Mouse (Mus musculus) liver, embryonic 12.5 days (tissue): Measurements from ENCODE around the gene Ints3. TPM values are rescaled to one million over a fixed set of nuclear protein-coding genes. Genes with fewer than 3 reads are reported as not detected.

ENCODE experiments used
- ATAC-seq: fragments of 200-750 bp; cut with Nextera tagmentation; 2 replicates; pipeline ENCODE4 v1.8.0; 2017; ENCODE audit warnings: moderate number of reproducible peaks, mild to moderate bottlenecking, moderate library complexity
- H3K27ac ChIP-seq: fragments of 300-500 bp; sonication (generic); 2 replicates; pipeline ENCODE4 v1.5.1; 2016; ENCODE audit warnings: mild to moderate bottlenecking
- H3K27me3 ChIP-seq: fragments of 300-500 bp; sonication (generic); replicated peaks from 2 replicates; pipeline ENCODE4 v1.6.1; 2016; ENCODE audit warnings: mild to moderate bottlenecking, moderate library complexity
- H3K36me3 ChIP-seq: fragments of 300-500 bp; sonication (generic); 2 replicates; pipeline ENCODE4 v1.6.1; 2016; ENCODE audit warnings: mild to moderate bottlenecking, moderate library complexity
- H3K4me1 ChIP-seq: fragments of 300-500 bp; sonication (generic); 2 replicates; pipeline ENCODE4 v1.6.1; 2016
- H3K4me2 ChIP-seq: fragments of 300-500 bp; sonication (generic); 2 replicates; pipeline ENCODE4 v1.6.1; 2016; ENCODE audit warnings: mild to moderate bottlenecking, moderate library complexity
- H3K4me3 ChIP-seq: fragments of 300-500 bp; sonication (generic); 2 replicates; pipeline ENCODE4 v1.5.1; 2016; ENCODE audit warnings: mild to moderate bottlenecking, moderate library complexity
- H3K9ac ChIP-seq: fragments of 300-500 bp; sonication (generic); 2 replicates; pipeline ENCODE4 v1.6.1; 2016; ENCODE audit warnings: mild to moderate bottlenecking, moderate library complexity
- H3K9me3 ChIP-seq: fragments of 300-500 bp; sonication (generic); replicated peaks from 2 replicates; pipeline ENCODE4 v1.6.1; 2016; ENCODE audit warnings: mild to moderate bottlenecking, moderate library complexity
- WGBS: fragments of 180-500 bp; shearing (Covaris S2); methylation state at CpG from one replicate; pipeline ENCODE4 v1.1.7; 2016; ENCODE audit not compliant: insufficient replicate concordance; 5-methylcytosine and 5-hydroxymethylcytosine counted together
- polyA plus RNA-seq: library from polyadenylated mRNA; unstranded; fragments of >200 nt; fragmentation: Nextera tagmentation; extraction: Ambion mirVana; gene quantifications from 2 replicates; pipeline ENCODE4 v1.2.1, GENCODE M21; 2016

Gene Ints3
- polyA plus RNA-seq, 1 experiment from 2014 or later, result 20.8 TPM

- H3K9ac ChIP-seq, result peak overlapping the region; percentile 8; the same call in 1 of the 2 replicates
- 9% methylated on average over 53 of the region's 53 CpGs for WGBS
- H3K9me3 ChIP-seq, result no peaks in the 10 kb centered on the region
- ATAC-seq, result 0 out of 2 replicates have a peak, but pooled peaks have one; percentile 12
- H3K4me1 ChIP-seq, result peaks cover 26% of the 10 kb centered on the region
- H3K4me3 ChIP-seq, result peak overlapping the region; percentile 55
- peaks cover 43% of the 10 kb centered on the region for H3K27me3 ChIP-seq
- H3K4me2 ChIP-seq, result peak overlapping the region; percentile 74
- peaks cover 35% of the 10 kb centered on the region for H3K36me3 ChIP-seq
- no peak overlapping the region for H3K27ac ChIP-seq
These were observed 44.5 kb downstream of the Ints3 start for GRCm38 (mm10) chr3:90388726-90389510.

- Histone ChIP-seq H3K27ac (no peak overlapping the region), H3K4me2 (no peak overlapping the region), H3K4me3 (no peak overlapping the region), H3K27me3 (peaks cover 43% of the 10 kb centered on the region), H3K9ac (no peak overlapping the region), H3K36me3 (peaks cover 28% of the 10 kb centered on the region), H3K9me3 (no peaks in the 10 kb centered on the region), H3K4me1 (peaks cover 26% of the 10 kb centered on the region)
- no peak for ATAC-seq
- WGBS, result 72% methylated on average over 4 of the region's 4 CpGs
These were observed 45.2 kb downstream of the Ints3 start for GRCm38 (mm10) chr3:90388192-90388591.

- Histone ChIP-seq H3K9ac (no peak overlapping the region), H3K4me1 (peaks cover 26% of the 10 kb centered on the region), H3K4me3 (no peak overlapping the region), H3K4me2 (no peak overlapping the region), H3K9me3 (no peaks in the 10 kb centered on the region), H3K36me3 (peaks cover 21% of the 10 kb centered on the region), H3K27me3 (peaks cover 43% of the 10 kb centered on the region), H3K27ac (no peak overlapping the region)
- ATAC-seq, result no peak
- WGBS, result 68% methylated on average over 11 of the region's 11 CpGs
These were observed 45.9 kb downstream of the Ints3 start for GRCm38 (mm10) chr3:90387483-90387882.

- peaks cover 26% of the 10 kb centered on the region for H3K4me1 ChIP-seq
These were observed 46.6 kb downstream of the Ints3 start for GRCm38 (mm10) chr3:90386817-90387216.

GRCm38 (mm10) chr3:90384851-90385375 lies 48.5 kb downstream of the Ints3 start:
- H3K27me3 ChIP-seq, result peaks cover 32% of the 10 kb centered on the region
- H3K36me3 ChIP-seq, result peaks cover 4% of the 10 kb centered on the region; the same call in 1 of the 2 replicates
- no peaks in the 10 kb centered on the region for H3K9me3 ChIP-seq
- 59% methylated on average over 7 of the region's 7 CpGs for WGBS
- H3K27ac ChIP-seq, result no peak overlapping the region
- no peak overlapping the region for H3K9ac ChIP-seq
- no peak overlapping the region for H3K4me3 ChIP-seq
- no peak overlapping the region for H3K4me2 ChIP-seq
- H3K4me1 ChIP-seq, result peaks cover 23% of the 10 kb centered on the region
- ATAC-seq, result no peak

More at GRCm38 (mm10) chr3:90386817-90387216, 46.6 kb downstream of the Ints3 start:
- H3K9me3 ChIP-seq, result no peaks in the 10 kb centered on the region
- WGBS, result 80% methylated on average over 10 of the region's 10 CpGs
- ATAC-seq, result no peak
- peaks cover 14% of the 10 kb centered on the region for H3K36me3 ChIP-seq
- H3K27ac ChIP-seq, result no peak overlapping the region
- H3K4me3 ChIP-seq, result no peak overlapping the region
- H3K9ac ChIP-seq, result no peak overlapping the region
- H3K27me3 ChIP-seq, result peaks cover 43% of the 10 kb centered on the region
- no peak overlapping the region for H3K4me2 ChIP-seq

GRCm38 (mm10) chr3:90383690-90384089 lies 49.7 kb downstream of the Ints3 start:
- peaks cover 11% of the 10 kb centered on the region; the same call in 1 of the 2 replicates for H3K4me1 ChIP-seq
- WGBS, result 56% methylated on average over 4 of the region's 4 CpGs
- no peak overlapping the region for H3K4me2 ChIP-seq
- no peak overlapping the region for H3K9ac ChIP-seq
- no peaks in the 10 kb centered on the region for H3K9me3 ChIP-seq
- peaks cover 19% of the 10 kb centered on the region for H3K27me3 ChIP-seq
- peaks cover 4% of the 10 kb centered on the region; the same call in 1 of the 2 replicates for H3K36me3 ChIP-seq
- H3K4me3 ChIP-seq, result no peak overlapping the region
- no peak overlapping the region for H3K27ac ChIP-seq
- no peak for ATAC-seq

- WGBS, result 65% methylated on average over 11 of the region's 11 CpGs
- Histone ChIP-seq H3K36me3 (peaks cover 4% of the 10 kb centered on the region; the same call in 1 of the 2 replicates), H3K9ac (no peak overlapping the region), H3K4me2 (no peak overlapping the region), H3K27me3 (no peaks in the 10 kb centered on the region), H3K4me3 (no peak overlapping the region), H3K27ac (no peak overlapping the region), H3K4me1 (peaks cover 8% of the 10 kb centered on the region; the same call in 1 of the 2 replicates), H3K9me3 (no peaks in the 10 kb centered on the region)
- ATAC-seq, result no peak
These were observed 51.7 kb downstream of the Ints3 start for GRCm38 (mm10) chr3:90381727-90382126.

- Histone ChIP-seq H3K9ac (no peak overlapping the region), H3K4me3 (no peak overlapping the region), H3K9me3 (no peaks in the 10 kb centered on the region), H3K4me2 (no peak overlapping the region), H3K36me3 (no peaks in the 10 kb centered on the region), H3K27ac (no peak overlapping the region), H3K27me3 (no peaks in the 10 kb centered on the region), H3K4me1 (peaks cover 6% of the 10 kb centered on the region; the same call in 1 of the 2 replicates)
- WGBS, result 65% methylated on average over 5 of the region's 5 CpGs
- ATAC-seq, result no peak
These were observed 54.9 kb downstream of the Ints3 start for GRCm38 (mm10) chr3:90378496-90378895.

- Histone ChIP-seq H3K4me2 (no peak overlapping the region), H3K9me3 (no peaks in the 10 kb centered on the region), H3K9ac (no peak overlapping the region), H3K4me3 (no peak overlapping the region), H3K4me1 (peaks cover 6% of the 10 kb centered on the region; the same call in 1 of the 2 replicates), H3K27me3 (no peaks in the 10 kb centered on the region), H3K36me3 (no peaks in the 10 kb centered on the region), H3K27ac (no peak overlapping the region)
- ATAC-seq, result 0 out of 2 replicates have a peak, but pooled peaks have one; percentile 16
- WGBS, result 85% methylated on average over 1 of the region's 1 CpGs
These were observed 57.2 kb downstream of the Ints3 start for GRCm38 (mm10) chr3:90376247-90376585.

- no peak for ATAC-seq
- H3K9ac ChIP-seq, result no peak overlapping the region
- no peaks in the 10 kb centered on the region for H3K36me3 ChIP-seq
- H3K4me2 ChIP-seq, result no peak overlapping the region
- no peak overlapping the region for H3K4me3 ChIP-seq
- H3K4me1 ChIP-seq, result peaks cover 6% of the 10 kb centered on the region; the same call in 1 of the 2 replicates
- H3K9me3 ChIP-seq, result no peaks in the 10 kb centered on the region
- H3K27ac ChIP-seq, result no peak overlapping the region
- H3K27me3 ChIP-seq, result no peaks in the 10 kb centered on the region
- 71% methylated on average over 3 of the region's 3 CpGs for WGBS
These were observed 57.7 kb downstream of the Ints3 start for GRCm38 (mm10) chr3:90375562-90376246.

GRCm38 (mm10) chr3:90374368-90374767 lies 59.1 kb downstream of the Ints3 start:
- Histone ChIP-seq H3K4me2 (no peak overlapping the region), H3K4me3 (no peak overlapping the region), H3K9me3 (no peaks in the 10 kb centered on the region), H3K9ac (no peak overlapping the region), H3K4me1 (peaks cover 6% of the 10 kb centered on the region; the same call in 1 of the 2 replicates), H3K27ac (no peak overlapping the region), H3K27me3 (no peaks in the 10 kb centered on the region), H3K36me3 (no peaks in the 10 kb centered on the region)
- ATAC-seq, result no peak
- WGBS, result 67% methylated on average over 4 of the region's 4 CpGs
